Mouse (Mus musculus): ENCODE measurements around the gene Nup107.

GRCm38 (mm10) chr10:117835453-117835852 is 42.9 kb upstream of the Nup107 start:
- TF ChIP-seq CTCF (IDR thresholded peaks at IDR 0.05; ENCODE audit: extremely low read depth, insufficient read depth, low read length) (no peak), POLR2A (IDR thresholded peaks at IDR 0.05; ENCODE audit: extremely low read depth, insufficient read depth, low read length) (no peak)

Data from cortical plate, adult 2 months (tissue).